Mouse (Mus musculus): Measurements from ENCODE around the gene Lcmt2. TPM values are rescaled to one million over a fixed set of nuclear protein-coding genes. Genes with fewer than 3 reads are reported as not detected.

Gene Lcmt2
- polyA plus RNA-seq, 1 experiment from 2014 or later, result 22.6 TPM

DNA sequence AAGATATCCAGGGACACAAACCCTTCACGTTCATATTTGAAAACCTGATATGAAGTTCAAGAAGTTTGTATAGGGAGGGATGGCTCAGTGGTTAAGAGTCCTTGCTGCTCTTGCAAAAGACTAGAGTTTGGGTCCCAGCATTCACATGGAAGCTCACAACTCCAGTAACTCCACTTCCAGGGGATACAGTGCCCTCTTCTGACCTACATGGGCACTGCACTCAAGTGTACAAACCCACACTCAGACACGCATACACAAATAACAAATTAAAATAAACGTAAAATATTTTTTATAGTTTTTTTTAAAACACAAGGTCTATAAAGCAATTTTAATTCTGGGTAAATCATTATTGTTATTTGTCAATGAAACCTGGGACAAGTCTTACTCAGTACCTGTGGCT lies 51.9 kb downstream of the Lcmt2 start:
- Histone ChIP-seq H3K27ac (no peak overlapping the region), H3K4me3 (no peak overlapping the region), H3K27me3 (ENCODE audit: low read depth, poor library complexity, severe bottlenecking) (no peaks in the 10 kb centered on the region), H3K4me1 (peaks cover 3% of the 10 kb centered on the region; the same call in 1 of the 2 replicates), H3K36me3 (no peaks in the 10 kb centered on the region), H3K9me3 (replicated peaks) (no peaks in the 10 kb centered on the region)
- DNase-seq (ENCODE audit: low spot score), result no peak
- 88% methylated on average over 3 of the region's 3 CpGs for WGBS

DNA sequence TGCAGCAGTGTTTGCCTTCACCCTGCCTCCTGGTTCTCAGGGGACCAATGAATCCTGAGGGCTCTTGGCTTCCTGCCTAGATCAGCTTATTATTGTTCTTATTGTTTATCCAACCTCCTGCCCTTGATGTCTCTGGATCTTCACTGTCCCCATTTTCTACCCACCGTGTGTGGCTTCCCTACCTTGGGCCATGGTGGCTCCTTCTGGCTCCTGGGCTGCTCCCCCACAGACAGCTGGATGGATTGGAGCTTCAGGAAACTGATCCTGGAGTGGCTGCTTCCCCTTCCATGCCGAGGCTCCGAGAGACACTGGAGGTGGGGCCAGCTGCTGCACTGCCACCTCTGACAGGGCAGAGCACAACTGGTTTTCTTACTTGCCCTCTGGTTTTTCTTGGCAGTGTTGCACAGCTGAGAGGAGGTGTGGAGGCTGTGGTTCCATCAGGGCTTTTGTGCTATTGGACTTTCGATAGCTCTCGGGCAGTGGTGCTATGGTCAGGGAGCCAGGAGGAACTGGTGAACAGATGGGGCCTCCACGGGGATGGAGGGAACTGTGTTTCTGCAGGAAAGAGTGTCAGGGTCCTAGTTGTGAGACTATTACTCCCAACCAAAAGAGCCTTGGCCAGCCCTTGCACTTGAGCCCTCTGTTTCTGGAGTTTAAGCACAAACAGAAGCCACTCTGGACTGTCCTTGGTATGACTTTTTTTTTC lies 54.8 kb downstream of the Lcmt2 start, which contains the start of gene Tgm5:
TSS of gene Tgm5 (minus strand) at position 362 of the 706 bp plus-strand sequence.
- Histone ChIP-seq H3K4me3 (no peak within 1 kb of the TSS), H3K36me3 (no peaks in the 10 kb centered on the region), H3K4me1 (peaks cover 3% of the 10 kb centered on the region; the same call in 1 of the 2 replicates), H3K27ac (no peak within 1 kb of the TSS), H3K9me3 (replicated peaks) (no peaks in the 10 kb centered on the region), H3K27me3 (ENCODE audit: low read depth, poor library complexity, severe bottlenecking) (no peaks in the 10 kb centered on the region)
- WGBS, result 56% methylated on average over 6 of the region's 6 CpGs
- no peak for DNase-seq (ENCODE audit: low spot score)

- no peaks in the 10 kb centered on the region for H3K36me3 ChIP-seq
- H3K9me3 ChIP-seq (replicated peaks), result no peaks in the 10 kb centered on the region
- H3K4me3 ChIP-seq, result no peak overlapping the region
- H3K4me1 ChIP-seq, result peaks cover 3% of the 10 kb centered on the region; the same call in 1 of the 2 replicates
- WGBS, result 96% methylated on average over 1 of the region's 1 CpGs
- H3K27me3 ChIP-seq (ENCODE audit: low read depth, poor library complexity, severe bottlenecking), result no peaks in the 10 kb centered on the region
- no peak for DNase-seq (ENCODE audit: low spot score)
- H3K27ac ChIP-seq, result no peak overlapping the region
Measured at GRCm38 (mm10) chr2:121082626-121083025, 57.8 kb downstream of the Lcmt2 start.

Other genes starting within 250 kb of the Lcmt2 start
- 23.6 and 31.7 TPM in 2 replicates for gene Ubr1, start 169.9 kb downstream of the Lcmt2 start, polyA plus RNA-seq (2016; fragmentation: Nextera tagmentation; extraction: Ambion mirVana)
- gene Tmem62, start 163.6 kb downstream of the Lcmt2 start, polyA plus RNA-seq (2016; fragmentation: Nextera tagmentation; extraction: Ambion mirVana), result 0.68 and 0.72 TPM in 2 replicates
- 28.1 and 34.6 TPM in 2 replicates for gene Ccndbp1, start 132.2 kb downstream of the Lcmt2 start, polyA plus RNA-seq (2016; fragmentation: Nextera tagmentation; extraction: Ambion mirVana)
- gene Epb42, start 103.6 kb downstream of the Lcmt2 start, polyA plus RNA-seq (2016; fragmentation: Nextera tagmentation; extraction: Ambion mirVana), result 5.5 and 7.6 TPM in 2 replicates
- not detected in 2 replicates for gene Tgm5, start 54.8 kb downstream of the Lcmt2 start, polyA plus RNA-seq (2016; fragmentation: Nextera tagmentation; extraction: Ambion mirVana)
- gene Tgm7, start 30.9 kb downstream of the Lcmt2 start, polyA plus RNA-seq (2016; fragmentation: Nextera tagmentation; extraction: Ambion mirVana), result not detected in 2 replicates
- gene Adal, start 225 bp downstream of the Lcmt2 start, polyA plus RNA-seq (2016; fragmentation: Nextera tagmentation; extraction: Ambion mirVana), result 15.4 and 22.2 TPM in 2 replicates
- gene Tubgcp4, start 30.0 kb upstream of the Lcmt2 start, polyA plus RNA-seq (2016; fragmentation: Nextera tagmentation; extraction: Ambion mirVana), result 78.0 and 82.8 TPM in 2 replicates
- 9.8 and 10.2 TPM in 2 replicates for gene Zscan29, start 30.5 kb upstream of the Lcmt2 start, polyA plus RNA-seq (2016; fragmentation: Nextera tagmentation; extraction: Ambion mirVana)
- 116 and 135 TPM in 2 replicates for gene Trp53bp1, start 130.8 kb upstream of the Lcmt2 start, polyA plus RNA-seq (2016; fragmentation: Nextera tagmentation; extraction: Ambion mirVana)
- gene Map1a, start 148.9 kb upstream of the Lcmt2 start, polyA plus RNA-seq (2016; fragmentation: Nextera tagmentation; extraction: Ambion mirVana), result 1.5 and 2.0 TPM in 2 replicates
- 7.5 and 8.9 TPM in 2 replicates for gene Ppip5k1, start 214.7 kb upstream of the Lcmt2 start, polyA plus RNA-seq (2016; fragmentation: Nextera tagmentation; extraction: Ambion mirVana)
- gene Ckmt1, start 217.1 kb upstream of the Lcmt2 start, polyA plus RNA-seq (2016; fragmentation: Nextera tagmentation; extraction: Ambion mirVana), result 0.59 and 1.5 TPM in 2 replicates
- not detected in 2 replicates for gene Strc, start 246.5 kb upstream of the Lcmt2 start, polyA plus RNA-seq (2016; fragmentation: Nextera tagmentation; extraction: Ambion mirVana)

All from limb, embryonic 10.5 days (tissue).